Mouse (Mus musculus) v-Abl transformed pro-B cells (cell line): ENCODE data around the gene Knstrn.

Experiments
- in situ Hi-C, 2 experiments: fragments of 400-800 bp; cut with MboI; formaldehyde crosslinking; loops; one replicate each; pipeline ENCODE4 v1.15.1; 2025; ENCODE audit not compliant: unreplicated experiment in 2 of 2

The Knstrn gene

GRCm38 (mm10) chr2:118813981-118814836 lies at the start of gene Knstrn:
Gene Knstrn, plus strand, starts transcription at chr2:118814003.
- in situ Hi-C loops, result no loop called here

GRCm38 (mm10) chr2:118764094-118764831 lies 49.5 kb upstream of the Knstrn start:
- in situ Hi-C loops, result loop anchor here (5.0 to 25.0 kb wide), 5 partner anchors 127 to 1227 kb away; no protein-coding TSS in a partner anchor

GRCm38 (mm10) chr2:118764875-118765274 lies 48.9 kb upstream of the Knstrn start:
- in situ Hi-C loops, result loop anchor here (5.0 to 25.0 kb wide), 8 partner anchors 112 to 1228 kb away; no protein-coding TSS in a partner anchor

GRCm38 (mm10) chr2:118766041-118767033 lies 47.5 kb upstream of the Knstrn start:
- in situ Hi-C loops, result loop anchor here (5.0 to 25.0 kb wide), 5 partner anchors 111 to 1229 kb away; no protein-coding TSS in a partner anchor

- in situ Hi-C loops, result loop anchor here in 1 of 2 experiments (25.0 kb wide), 1 partner anchor 1235 kb away; no protein-coding TSS in a partner anchor
Observed at GRCm38 (mm10) chr2:118772158-118772874, 41.5 kb upstream of the Knstrn start, which contains the start of gene Phgr1. Gene Phgr1, plus strand, starts transcription at chr2:118772769.

GRCm38 (mm10) chr2:118774536-118774935 lies 39.3 kb upstream of the Knstrn start:
- in situ Hi-C loops, result loop anchor here in 1 of 2 experiments (25.0 kb wide), 1 partner anchor 1237 kb away; no protein-coding TSS in a partner anchor

GRCm38 (mm10) chr2:118775396-118775795 lies 38.4 kb upstream of the Knstrn start:
- in situ Hi-C loops, result no loop called here

- in situ Hi-C loops, result no loop called here
Observed at GRCm38 (mm10) chr2:118775846-118776245, 38.0 kb upstream of the Knstrn start.

- in situ Hi-C loops, result no loop called here
Observed at GRCm38 (mm10) chr2:118776295-118776694, 37.5 kb upstream of the Knstrn start.

GRCm38 (mm10) chr2:118778418-118778817 lies 35.4 kb upstream of the Knstrn start:
- in situ Hi-C loops, result no loop called here

GRCm38 (mm10) chr2:118779065-118779464 lies 34.7 kb upstream of the Knstrn start:
- in situ Hi-C loops, result no loop called here

GRCm38 (mm10) chr2:118779504-118780480 lies 34.0 kb upstream of the Knstrn start, which contains the start of gene Disp2:
Gene Disp2, plus strand, starts transcription at chr2:118779719.
- in situ Hi-C loops, result no loop called here

- in situ Hi-C loops, result no loop called here
Observed at GRCm38 (mm10) chr2:118781115-118781514, 32.7 kb upstream of the Knstrn start.

GRCm38 (mm10) chr2:118782303-118782702 lies 31.5 kb upstream of the Knstrn start:
- in situ Hi-C loops, result no loop called here

- in situ Hi-C loops, result no loop called here
Observed at GRCm38 (mm10) chr2:118783093-118783492, 30.7 kb upstream of the Knstrn start.

- in situ Hi-C loops, result no loop called here
Observed at GRCm38 (mm10) chr2:118783663-118784062, 30.1 kb upstream of the Knstrn start.

- in situ Hi-C loops, result no loop called here
Observed at GRCm38 (mm10) chr2:118786525-118786924, 27.3 kb upstream of the Knstrn start.

GRCm38 (mm10) chr2:118789501-118789900 lies 24.3 kb upstream of the Knstrn start:
- in situ Hi-C loops, result no loop called here
